Mouse (Mus musculus): Measurements from ENCODE around the gene Ankrd2. TPM values are rescaled to one million over a fixed set of nuclear protein-coding genes. Genes with fewer than 3 reads are reported as not detected.
A peak's percentile ranks its signal among the peaks of the same experiment; 100 is the strongest.

Gene Ankrd2
- 0.22 TPM in 1 of 2 replicates, not detected in the other for polyA plus RNA-seq (2016; fragmentation: Nextera tagmentation; extraction: Ambion mirVana)

DNA sequence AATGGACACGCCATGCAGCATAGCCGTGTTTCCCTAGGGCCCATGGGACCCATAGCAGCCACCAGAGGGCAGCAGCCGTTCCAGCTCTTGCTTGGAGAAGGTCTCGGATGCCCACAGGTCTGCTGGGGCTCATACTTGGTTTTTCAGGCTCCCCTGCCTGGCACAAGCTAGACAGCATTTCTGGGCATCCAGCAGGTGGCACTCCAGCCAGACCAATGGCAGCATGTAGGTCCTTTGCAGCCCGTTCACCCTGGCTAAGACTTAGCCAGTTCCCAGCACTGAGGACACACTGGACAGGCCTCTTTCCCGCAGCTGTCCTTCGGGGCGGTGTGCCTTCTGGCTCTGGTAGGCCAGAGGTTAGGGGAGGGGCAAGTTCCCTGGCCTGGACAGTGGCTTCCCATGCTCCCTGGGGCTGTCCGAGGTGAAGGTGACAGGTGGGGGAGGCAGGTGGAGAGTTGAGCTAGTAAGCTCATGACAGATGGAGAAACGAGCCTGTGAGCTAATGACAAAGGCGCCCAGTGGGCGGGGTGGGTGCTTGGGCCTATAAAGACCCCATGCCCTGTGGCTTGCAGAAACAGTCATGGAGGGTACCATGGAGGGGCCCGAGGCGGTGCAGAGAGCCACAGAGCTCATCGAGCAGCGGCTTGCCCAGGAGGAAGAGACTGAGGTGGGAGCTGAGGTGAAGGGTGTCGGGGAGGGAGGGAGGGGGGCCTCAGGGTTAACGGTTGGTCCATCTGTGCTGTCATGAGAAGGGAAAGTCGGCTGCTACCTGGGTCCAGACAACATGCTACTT is at the start of gene Ankrd2:
Gene Ankrd2, plus strand, starts transcription at position 545 of the 793 bp plus-strand sequence.
- H3K9me3 ChIP-seq, result no peaks in the 10 kb centered on the region
- peak within 1 kb of the TSS; percentile 49; the same call in 1 of the 2 replicates for H3K27ac ChIP-seq (replicated peaks)
- 66% methylated on average over 19 of the region's 19 CpGs for WGBS

DNA sequence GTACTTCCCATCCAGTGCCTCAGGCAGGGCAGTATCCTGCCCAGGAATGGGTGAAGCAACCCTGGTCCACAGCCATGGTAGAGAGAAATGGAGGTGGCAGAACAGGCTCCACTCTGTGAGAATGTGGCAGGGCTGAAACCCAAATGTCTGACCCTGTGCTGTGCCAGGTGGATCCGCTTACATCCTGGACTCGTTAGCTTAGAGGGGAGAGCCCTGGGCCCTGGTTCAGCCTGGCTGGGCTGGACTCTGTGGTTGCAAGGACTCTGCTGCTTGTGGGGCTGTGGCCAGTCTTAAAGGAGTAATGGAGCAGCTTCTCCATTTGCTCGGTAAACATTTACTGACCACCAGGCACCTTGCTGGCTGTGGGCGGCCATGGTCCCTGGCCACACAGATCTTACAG is 48.6 kb upstream of the Ankrd2 start:
- WGBS, result 85% methylated on average over 4 of the region's 4 CpGs
- Histone ChIP-seq H3K27me3 (replicated peaks; ENCODE audit: low read depth, poor library complexity, severe bottlenecking) (peaks cover 15% of the 10 kb centered on the region), H3K27ac (replicated peaks) (no peak overlapping the region), H3K4me1 (peaks cover 19% of the 10 kb centered on the region), H3K4me3 (no peak overlapping the region), H3K36me3 (replicated peaks) (no peaks in the 10 kb centered on the region), H3K9me3 (no peaks in the 10 kb centered on the region)
- no peak for DNase-seq (ENCODE audit: low spot score)

More for the DNA sequence above, at the start of gene Ankrd2:
- H3K36me3 ChIP-seq (replicated peaks), result peaks cover 12% of the 10 kb centered on the region
- H3K4me3 ChIP-seq, result no peak within 1 kb of the TSS
- DNase-seq (ENCODE audit: low spot score), result peak; percentile 81
- peaks cover 27% of the 10 kb centered on the region for H3K4me1 ChIP-seq
- H3K27me3 ChIP-seq (replicated peaks; ENCODE audit: low read depth, poor library complexity, severe bottlenecking), result peaks cover 10% of the 10 kb centered on the region

DNA sequence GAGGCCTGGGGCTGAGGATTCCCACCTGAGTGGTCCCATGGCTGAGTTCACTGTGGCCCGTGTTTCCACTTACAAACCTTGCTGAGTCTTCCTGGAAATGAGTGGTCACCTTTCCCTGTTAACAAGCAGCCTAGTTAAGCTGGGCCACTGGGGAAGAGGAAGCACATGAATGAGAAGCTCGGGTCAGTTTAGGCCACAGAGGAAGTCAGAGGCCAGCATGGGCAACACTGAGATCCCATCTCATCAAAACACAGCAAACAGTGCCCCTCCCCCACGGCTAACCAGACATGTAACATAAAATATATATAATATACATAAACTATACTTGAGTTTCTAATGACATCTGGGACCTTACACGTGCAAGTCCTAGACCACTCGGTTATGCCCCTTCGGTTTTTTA is 46.0 kb upstream of the Ankrd2 start:
- Histone ChIP-seq H3K4me3 (no peak overlapping the region), H3K36me3 (replicated peaks) (no peaks in the 10 kb centered on the region), H3K27ac (replicated peaks) (no peak overlapping the region), H3K9me3 (no peaks in the 10 kb centered on the region), H3K4me1 (peaks cover 11% of the 10 kb centered on the region), H3K27me3 (replicated peaks; ENCODE audit: low read depth, poor library complexity, severe bottlenecking) (no peaks in the 10 kb centered on the region)
- no peak for DNase-seq (ENCODE audit: low spot score)
- WGBS, result 80% methylated on average over 6 of the region's 6 CpGs

DNA sequence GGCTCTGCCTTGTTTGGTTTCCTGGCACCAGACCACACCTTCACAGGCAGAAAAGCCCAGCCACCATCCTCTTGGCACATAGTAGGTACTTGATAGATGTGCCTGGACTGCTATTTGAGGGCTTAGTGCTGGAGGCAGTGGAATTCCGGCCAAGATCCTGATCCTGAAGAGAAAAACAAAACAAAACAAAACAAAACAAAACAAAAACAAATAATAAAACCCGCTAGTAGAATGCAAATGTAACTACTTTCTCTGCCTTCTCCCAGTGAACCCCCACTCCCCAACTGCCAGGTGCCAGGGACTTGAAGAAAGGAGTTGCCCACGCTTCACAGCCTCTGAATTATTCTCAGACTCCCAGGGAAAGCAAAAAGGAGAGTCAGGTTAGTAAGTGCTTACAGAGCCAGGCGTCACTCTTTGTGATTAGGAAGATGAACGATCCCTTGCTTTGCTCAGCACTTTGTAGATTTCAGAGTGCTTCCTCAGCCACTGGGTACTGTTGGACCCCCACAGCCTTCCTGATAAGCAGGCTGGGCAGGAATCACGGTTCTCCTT is 43.8 kb upstream of the Ankrd2 start:
- Histone ChIP-seq H3K27ac (replicated peaks) (no peak overlapping the region), H3K9me3 (no peaks in the 10 kb centered on the region), H3K4me3 (no peak overlapping the region), H3K4me1 (peaks cover 33% of the 10 kb centered on the region), H3K36me3 (replicated peaks) (no peaks in the 10 kb centered on the region), H3K27me3 (replicated peaks; ENCODE audit: low read depth, poor library complexity, severe bottlenecking) (no peaks in the 10 kb centered on the region)
- DNase-seq (ENCODE audit: low spot score), result no peak
- 43% methylated on average over 6 of the region's 6 CpGs for WGBS

DNA sequence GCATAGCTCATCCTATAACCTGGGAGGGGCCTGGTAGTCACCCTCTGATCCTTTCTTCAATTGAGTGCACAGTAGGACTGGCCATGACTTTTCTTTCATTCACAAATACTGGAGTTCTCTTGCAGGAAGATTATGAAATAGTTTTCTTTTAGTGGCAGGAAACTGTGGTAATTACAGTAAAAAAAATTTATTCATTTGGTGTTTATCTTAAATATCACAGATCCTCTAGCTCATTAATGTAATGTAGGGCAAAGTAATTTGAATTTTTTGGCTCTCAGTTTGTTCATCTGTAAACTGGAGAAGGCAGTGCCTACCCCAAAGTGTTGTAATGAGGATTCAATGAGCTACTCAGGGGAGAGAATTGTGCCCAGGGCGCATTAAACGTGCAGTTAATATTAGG is 42.8 kb upstream of the Ankrd2 start:
- Histone ChIP-seq H3K4me1 (peaks cover 36% of the 10 kb centered on the region), H3K27ac (replicated peaks) (no peak overlapping the region), H3K9me3 (no peaks in the 10 kb centered on the region), H3K4me3 (no peak overlapping the region), H3K36me3 (replicated peaks) (no peaks in the 10 kb centered on the region), H3K27me3 (replicated peaks; ENCODE audit: low read depth, poor library complexity, severe bottlenecking) (no peaks in the 10 kb centered on the region)
- 89% methylated on average over 2 of the region's 2 CpGs for WGBS
- DNase-seq (ENCODE audit: low spot score), result no peak

DNA sequence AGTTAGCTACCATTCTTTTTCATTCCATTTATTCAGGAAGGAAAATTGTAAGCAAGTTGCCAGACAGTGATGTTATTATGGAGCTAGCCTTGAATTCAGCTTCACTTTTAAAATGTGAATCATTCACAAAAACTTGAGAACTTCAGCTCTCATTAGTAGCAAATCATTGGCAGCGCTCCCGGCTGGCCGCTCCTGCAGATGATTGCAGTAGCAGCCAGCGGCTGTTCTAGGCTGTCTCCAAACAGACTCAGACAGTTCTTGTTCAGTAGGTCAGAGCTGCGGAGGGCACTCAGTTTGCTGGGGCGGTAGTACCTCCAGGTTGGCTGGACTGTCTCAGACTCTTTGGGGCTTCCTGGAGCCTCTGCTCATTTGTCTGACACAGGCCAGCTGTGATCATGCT is 42.3 kb upstream of the Ankrd2 start:
- H3K27ac ChIP-seq (replicated peaks), result no peak overlapping the region
- no peak for DNase-seq (ENCODE audit: low spot score)
- H3K4me3 ChIP-seq, result no peak overlapping the region
- H3K9me3 ChIP-seq, result no peaks in the 10 kb centered on the region
- H3K36me3 ChIP-seq (replicated peaks), result no peaks in the 10 kb centered on the region
- WGBS, result 86% methylated on average over 6 of the region's 6 CpGs
- H3K4me1 ChIP-seq, result peaks cover 36% of the 10 kb centered on the region
- H3K27me3 ChIP-seq (replicated peaks; ENCODE audit: low read depth, poor library complexity, severe bottlenecking), result no peaks in the 10 kb centered on the region

DNA sequence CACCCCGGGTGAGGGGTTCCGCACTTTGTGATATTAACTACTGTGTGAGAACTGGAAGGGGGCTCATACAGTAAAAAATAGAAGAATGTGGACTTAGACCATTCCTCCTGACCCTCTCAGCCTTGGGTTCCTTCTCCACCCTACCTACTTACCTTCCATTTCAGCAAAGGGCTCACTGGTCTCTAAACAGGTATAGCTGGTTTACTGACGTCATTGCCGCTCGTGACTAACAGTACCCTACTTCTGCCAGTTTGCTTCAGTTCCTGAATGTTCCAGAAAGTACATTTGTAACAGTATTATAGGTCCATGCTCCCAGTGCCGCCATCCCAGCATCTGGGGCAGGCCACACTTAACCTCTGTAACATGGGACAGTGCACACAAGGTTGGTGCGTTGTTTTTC is 41.8 kb upstream of the Ankrd2 start:
- Histone ChIP-seq H3K27me3 (replicated peaks; ENCODE audit: low read depth, poor library complexity, severe bottlenecking) (no peaks in the 10 kb centered on the region), H3K27ac (replicated peaks) (no peak overlapping the region), H3K9me3 (no peaks in the 10 kb centered on the region), H3K4me1 (peaks cover 36% of the 10 kb centered on the region), H3K36me3 (replicated peaks) (no peaks in the 10 kb centered on the region), H3K4me3 (no peak overlapping the region)
- no peak for DNase-seq (ENCODE audit: low spot score)
- 92% methylated on average over 7 of the region's 7 CpGs for WGBS

DNA sequence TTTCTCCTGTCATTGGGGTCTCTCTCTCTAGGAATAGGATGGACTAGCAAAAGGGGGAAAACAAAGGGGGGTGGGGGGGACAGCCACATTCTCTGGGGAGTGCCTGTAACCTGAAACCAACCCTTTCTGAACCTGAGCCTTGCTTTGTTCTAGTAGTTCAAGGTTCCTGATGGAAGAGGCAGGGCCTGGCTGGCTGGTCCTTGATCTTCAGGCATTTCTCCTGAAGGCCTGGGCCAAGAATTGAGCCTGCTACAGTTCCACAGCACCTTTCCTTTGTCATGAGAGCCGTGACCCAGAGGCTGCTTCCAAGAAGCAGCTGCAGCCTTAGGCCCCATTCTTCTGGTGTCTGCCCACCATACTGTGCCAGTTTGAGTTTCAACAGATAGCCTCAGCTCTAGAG is 40.3 kb upstream of the Ankrd2 start:
- Histone ChIP-seq H3K4me1 (peaks cover 47% of the 10 kb centered on the region), H3K36me3 (replicated peaks) (no peaks in the 10 kb centered on the region), H3K9me3 (no peaks in the 10 kb centered on the region), H3K4me3 (no peak overlapping the region), H3K27ac (replicated peaks) (peak overlapping the region; percentile 52), H3K27me3 (replicated peaks; ENCODE audit: low read depth, poor library complexity, severe bottlenecking) (no peaks in the 10 kb centered on the region)
- no peak for DNase-seq (ENCODE audit: low spot score)
- 48% methylated on average over 1 of the region's 1 CpGs for WGBS

DNA sequence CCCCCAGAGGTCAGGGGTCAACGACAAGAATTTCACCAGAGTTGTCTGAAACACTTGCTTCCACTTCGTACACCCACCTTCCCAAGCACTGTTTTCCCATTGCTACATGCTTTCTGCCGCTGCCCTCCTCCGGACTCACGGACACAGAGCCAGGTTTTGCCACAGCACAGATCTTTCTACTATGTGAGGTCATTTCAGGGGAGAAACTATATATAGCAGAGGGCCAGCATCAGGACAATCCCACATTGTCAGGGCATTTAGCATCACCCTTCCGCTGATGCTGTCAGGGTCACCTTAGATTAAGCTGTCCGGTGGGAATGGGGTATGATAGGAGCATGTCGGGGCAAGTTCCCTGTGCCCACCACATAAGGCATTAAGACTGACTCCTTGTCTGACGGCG is 38.7 kb upstream of the Ankrd2 start:
- H3K4me1 ChIP-seq, result peaks cover 54% of the 10 kb centered on the region
- no peak overlapping the region for H3K27ac ChIP-seq (replicated peaks)
- no peak for DNase-seq (ENCODE audit: low spot score)
- 85% methylated on average over 10 of the region's 10 CpGs for WGBS
- H3K9me3 ChIP-seq, result no peaks in the 10 kb centered on the region
- H3K4me3 ChIP-seq, result no peak overlapping the region
- H3K36me3 ChIP-seq (replicated peaks), result no peaks in the 10 kb centered on the region
- no peaks in the 10 kb centered on the region for H3K27me3 ChIP-seq (replicated peaks; ENCODE audit: low read depth, poor library complexity, severe bottlenecking)

DNA sequence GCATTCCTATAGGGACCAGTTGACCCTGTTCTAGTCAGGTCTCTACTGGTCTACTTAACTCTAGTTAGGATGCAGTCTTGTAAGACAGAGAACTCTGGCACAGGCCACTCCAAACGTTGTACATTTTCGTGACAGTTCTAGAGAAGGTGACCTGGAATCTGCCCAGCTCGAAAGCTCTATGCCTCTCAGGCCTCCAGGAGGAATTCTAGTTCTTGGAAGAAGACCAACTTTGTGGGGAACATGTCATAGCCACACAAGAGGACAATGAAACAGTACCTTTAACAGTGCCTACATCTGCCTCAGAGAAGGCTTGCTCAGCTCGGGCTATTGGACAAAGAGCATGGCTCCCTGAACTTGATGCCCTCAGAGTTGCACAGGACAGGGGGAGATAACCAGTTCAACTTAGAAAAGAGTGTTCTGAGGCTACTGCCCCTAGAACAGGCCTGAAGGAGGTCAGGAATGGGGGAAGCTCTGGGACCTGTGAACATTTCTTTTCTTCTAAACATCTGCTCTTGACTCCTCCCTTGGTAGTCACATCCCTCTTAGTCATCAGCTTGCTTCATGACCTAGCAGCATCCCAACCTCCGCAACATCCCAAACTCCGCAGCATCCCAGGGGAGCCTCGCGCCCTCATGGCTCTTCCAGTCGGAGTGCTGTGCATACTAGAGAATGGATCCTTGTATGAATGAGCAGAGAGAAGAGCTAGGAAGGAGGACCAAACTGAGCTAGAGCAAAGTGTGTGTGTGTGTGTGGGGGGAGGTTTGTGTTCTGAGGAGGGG is 36.8 kb upstream of the Ankrd2 start:
- Histone ChIP-seq H3K4me3 (no peak overlapping the region), H3K9me3 (no peaks in the 10 kb centered on the region), H3K27me3 (replicated peaks; ENCODE audit: low read depth, poor library complexity, severe bottlenecking) (no peaks in the 10 kb centered on the region), H3K27ac (replicated peaks) (no peak overlapping the region), H3K36me3 (replicated peaks) (no peaks in the 10 kb centered on the region), H3K4me1 (peaks cover 49% of the 10 kb centered on the region)
- WGBS, result 92% methylated on average over 9 of the region's 9 CpGs
- no peak for DNase-seq (ENCODE audit: low spot score)

DNA sequence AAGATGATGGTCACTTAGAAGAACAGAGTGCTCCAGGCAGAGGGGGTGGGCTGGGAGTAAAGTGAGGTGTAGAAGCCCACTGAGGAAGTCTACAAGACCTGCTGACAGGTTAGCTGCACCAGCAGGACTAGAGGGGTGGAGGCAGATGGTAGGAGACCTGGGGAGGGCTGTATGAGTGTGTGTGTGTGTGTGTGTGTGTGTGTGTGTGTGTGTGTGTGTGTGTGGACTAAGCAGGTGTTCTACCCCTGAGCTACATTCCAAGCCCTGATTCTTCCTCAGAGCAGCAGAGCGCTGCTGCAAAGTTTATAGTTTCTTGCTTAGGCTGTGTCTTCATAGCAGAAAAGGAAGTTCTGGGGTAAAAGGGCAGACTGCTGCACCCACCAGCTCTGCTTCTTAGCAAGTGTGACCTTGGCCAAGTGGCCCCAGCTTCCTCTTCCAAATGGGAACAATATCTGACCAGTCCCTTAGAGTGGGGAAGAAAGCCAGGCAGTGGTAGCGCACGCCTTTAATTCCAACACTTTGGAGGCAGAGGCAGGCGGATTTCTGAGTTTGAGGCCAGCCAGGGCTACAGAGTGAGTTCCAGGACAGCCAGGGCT is 36.0 kb upstream of the Ankrd2 start:
- Histone ChIP-seq H3K27ac (replicated peaks) (no peak overlapping the region), H3K9me3 (no peaks in the 10 kb centered on the region), H3K27me3 (replicated peaks; ENCODE audit: low read depth, poor library complexity, severe bottlenecking) (no peaks in the 10 kb centered on the region), H3K4me3 (no peak overlapping the region), H3K4me1 (peaks cover 47% of the 10 kb centered on the region), H3K36me3 (replicated peaks) (no peaks in the 10 kb centered on the region)
- 92% methylated on average over 4 of the region's 4 CpGs for WGBS
- no peak for DNase-seq (ENCODE audit: low spot score)

DNA sequence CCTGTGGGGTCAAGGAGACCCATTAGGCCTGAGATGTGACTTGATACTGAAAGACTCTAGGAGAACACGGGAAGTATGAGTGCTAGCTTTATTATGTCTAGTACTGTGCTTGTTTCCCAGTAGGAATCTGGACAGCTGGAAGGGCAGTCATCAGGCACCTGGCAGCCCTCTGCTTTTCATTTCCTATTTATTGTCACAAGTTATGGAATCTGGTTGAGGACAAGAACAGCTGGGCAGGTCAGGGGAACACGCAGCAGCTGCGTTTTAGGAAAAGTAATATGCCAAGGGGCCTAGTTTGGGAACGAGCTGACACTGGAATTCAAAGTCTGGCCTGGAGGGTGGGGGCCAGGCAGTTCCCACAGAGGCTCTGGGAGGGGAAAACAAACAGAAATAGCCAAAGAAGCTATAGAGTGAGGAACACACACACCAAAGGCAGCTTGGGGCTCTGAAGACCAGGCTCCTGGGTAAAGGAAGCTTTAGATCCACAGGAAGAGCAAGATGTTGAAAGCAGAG is 35.3 kb upstream of the Ankrd2 start:
- DNase-seq (ENCODE audit: low spot score), result peak; percentile 39
- Histone ChIP-seq H3K4me3 (no peak overlapping the region), H3K27ac (replicated peaks) (peak overlapping the region; percentile 52; the same call in 1 of the 2 replicates)

More for the DNA sequence above, 35.3 kb upstream of the Ankrd2 start:
- WGBS, result 47% methylated on average over 4 of the region's 4 CpGs
- Histone ChIP-seq H3K9me3 (no peaks in the 10 kb centered on the region), H3K4me1 (peaks cover 41% of the 10 kb centered on the region), H3K36me3 (replicated peaks) (no peaks in the 10 kb centered on the region), H3K27me3 (replicated peaks; ENCODE audit: low read depth, poor library complexity, severe bottlenecking) (no peaks in the 10 kb centered on the region)

Measured in embryonic facial prominence, embryonic 10.5 days (tissue).